Mouse (Mus musculus): Measurements from ENCODE around the gene Mapk1ip1l. TPM values are rescaled to one million over a fixed set of nuclear protein-coding genes. Genes with fewer than 3 reads are reported as not detected.

Mapk1ip1l gene
- polyA plus RNA-seq, 1 experiment from 2014 or later, result 49.3 TPM

GRCm38 (mm10) chr14:47283568-47283967, 14.5 kb upstream of the Mapk1ip1l start:
- Histone ChIP-seq H3K4me2 (no peak overlapping the region), H3K4me3 (no peak overlapping the region), H3K36me3 (replicated peaks) (no peaks in the 10 kb centered on the region), H3K27me3 (replicated peaks) (no peaks in the 10 kb centered on the region), H3K9me3 (no peaks in the 10 kb centered on the region), H3K4me1 (no peaks in the 10 kb centered on the region), H3K27ac (no peak overlapping the region), H3K9ac (no peak overlapping the region)
- no peak for ATAC-seq (replicated peaks)
- WGBS, result 93% methylated on average over 7 of the region's 7 CpGs

GRCm38 (mm10) chr14:47285271-47285670, 12.8 kb upstream of the Mapk1ip1l start:
- no peak overlapping the region for H3K4me3 ChIP-seq
- no peak overlapping the region for H3K4me2 ChIP-seq
- 95% methylated on average over 2 of the region's 2 CpGs for WGBS
- no peaks in the 10 kb centered on the region for H3K4me1 ChIP-seq
- no peak for ATAC-seq (replicated peaks)
- H3K9ac ChIP-seq, result no peak overlapping the region
- H3K27me3 ChIP-seq (replicated peaks), result no peaks in the 10 kb centered on the region
- 0 out of 2 replicates have a peak, but pooled peaks cover 5% of the 10 kb centered on the region for H3K36me3 ChIP-seq (replicated peaks)
- no peak overlapping the region for H3K27ac ChIP-seq
- H3K9me3 ChIP-seq, result no peaks in the 10 kb centered on the region

GRCm38 (mm10) chr14:47286215-47286614, 11.9 kb upstream of the Mapk1ip1l start:
- H3K4me1 ChIP-seq, result no peaks in the 10 kb centered on the region
- no peaks in the 10 kb centered on the region for H3K27me3 ChIP-seq (replicated peaks)
- ATAC-seq (replicated peaks), result no peak
- H3K4me3 ChIP-seq, result no peak overlapping the region
- 0 out of 2 replicates have a peak, but pooled peaks cover 10% of the 10 kb centered on the region for H3K36me3 ChIP-seq (replicated peaks)
- no peak overlapping the region for H3K27ac ChIP-seq
- no peak overlapping the region for H3K4me2 ChIP-seq
- 96% methylated on average over 1 of the region's 1 CpGs for WGBS
- no peak overlapping the region for H3K9ac ChIP-seq
- no peaks in the 10 kb centered on the region for H3K9me3 ChIP-seq

- H3K27me3 ChIP-seq (replicated peaks), result no peaks in the 10 kb centered on the region
- 0 out of 2 replicates have a peak, but pooled peaks cover 10% of the 10 kb centered on the region for H3K36me3 ChIP-seq (replicated peaks)
- H3K4me2 ChIP-seq, result no peak overlapping the region
- no peaks in the 10 kb centered on the region for H3K4me1 ChIP-seq
- no peak overlapping the region for H3K4me3 ChIP-seq
- 83% methylated on average over 5 of the region's 5 CpGs for WGBS
- no peaks in the 10 kb centered on the region for H3K9me3 ChIP-seq
- no peak overlapping the region for H3K27ac ChIP-seq
- no peak for ATAC-seq (replicated peaks)
- H3K9ac ChIP-seq, result no peak overlapping the region
Measured at GRCm38 (mm10) chr14:47287021-47287420, 11.0 kb upstream of the Mapk1ip1l start.

GRCm38 (mm10) chr14:47291772-47292171, 6.3 kb upstream of the Mapk1ip1l start:
- 69% methylated on average over 1 of the region's 1 CpGs for WGBS
- Histone ChIP-seq H3K4me3 (no peak overlapping the region), H3K4me1 (no peaks in the 10 kb centered on the region), H3K4me2 (no peak overlapping the region), H3K27ac (no peak overlapping the region), H3K27me3 (replicated peaks) (no peaks in the 10 kb centered on the region), H3K9me3 (no peaks in the 10 kb centered on the region), H3K9ac (no peak overlapping the region), H3K36me3 (replicated peaks) (0 out of 2 replicates have a peak, but pooled peaks cover 10% of the 10 kb centered on the region)
- no peak for ATAC-seq (replicated peaks)

DNA sequence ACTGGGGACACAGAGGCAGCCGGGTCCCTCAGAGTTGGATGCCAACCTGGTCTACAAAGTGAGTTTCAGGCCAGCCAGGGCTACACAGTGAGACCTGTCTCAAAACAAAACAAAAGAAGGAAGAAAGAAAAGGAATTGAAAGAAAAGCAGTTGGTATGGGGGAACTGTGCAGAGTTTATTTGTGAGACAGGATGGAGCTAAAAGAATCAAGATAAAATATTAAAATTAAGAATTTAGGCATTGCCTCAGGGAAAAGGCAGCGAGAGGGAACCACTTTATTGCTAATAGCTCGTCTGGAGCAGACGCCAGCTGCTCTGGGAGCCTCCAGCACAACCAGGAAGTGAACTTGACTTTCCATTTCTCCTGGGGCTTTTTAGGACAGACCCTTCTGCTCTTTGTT, 3.9 kb upstream of the Mapk1ip1l start:
- H3K9ac ChIP-seq, result no peak overlapping the region
- H3K27me3 ChIP-seq (replicated peaks), result no peaks in the 10 kb centered on the region
- H3K36me3 ChIP-seq (replicated peaks), result 0 out of 2 replicates have a peak, but pooled peaks cover 10% of the 10 kb centered on the region
- peaks cover 6% of the 10 kb centered on the region for H3K4me1 ChIP-seq
- WGBS, result 31% methylated on average over 4 of the region's 4 CpGs
- no peak overlapping the region for H3K4me2 ChIP-seq
- no peaks in the 10 kb centered on the region for H3K9me3 ChIP-seq
- no peak overlapping the region for H3K27ac ChIP-seq
- no peak overlapping the region for H3K4me3 ChIP-seq
- no peak for ATAC-seq (replicated peaks)

DNA sequence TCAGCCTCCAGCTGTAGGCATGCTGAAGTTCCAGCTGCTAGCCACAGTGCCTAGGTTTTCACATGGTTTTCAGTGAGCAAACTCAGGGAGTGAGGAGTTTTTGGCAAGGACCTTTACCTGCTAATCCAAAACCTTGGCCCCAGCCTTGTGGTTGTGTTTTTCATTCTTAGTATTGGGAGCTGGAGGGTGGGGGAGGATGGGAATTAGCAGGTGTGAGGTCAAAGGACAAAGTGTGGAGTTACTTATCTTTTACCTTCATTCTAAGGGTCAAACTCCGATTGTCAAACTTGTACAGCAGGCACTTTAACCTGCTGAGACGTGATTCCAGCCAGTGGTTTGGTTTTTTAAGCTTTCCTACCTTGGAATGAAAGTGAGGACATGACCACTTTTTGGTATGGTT, 1.8 kb upstream of the Mapk1ip1l start:
- H3K27me3 ChIP-seq (replicated peaks), result no peaks in the 10 kb centered on the region
- H3K4me2 ChIP-seq, result no peak overlapping the region
- H3K4me3 ChIP-seq, result no peak overlapping the region
- no peak for ATAC-seq (replicated peaks)
- no peaks in the 10 kb centered on the region for H3K9me3 ChIP-seq
- WGBS, result 84% methylated on average over 2 of the region's 2 CpGs
- no peak overlapping the region for H3K27ac ChIP-seq
- H3K9ac ChIP-seq, result no peak overlapping the region
- H3K4me1 ChIP-seq, result peaks cover 22% of the 10 kb centered on the region
- H3K36me3 ChIP-seq (replicated peaks), result no peaks in the 10 kb centered on the region

- H3K4me2 ChIP-seq, result peak overlapping the region; percentile 85
- H3K4me3 ChIP-seq, result peak overlapping the region; percentile 99
- no peaks in the 10 kb centered on the region for H3K9me3 ChIP-seq
- peak overlapping the region; percentile 98 for H3K27ac ChIP-seq
- ATAC-seq (replicated peaks), result peak; percentile 81
- H3K27me3 ChIP-seq (replicated peaks), result no peaks in the 10 kb centered on the region
- peaks cover 22% of the 10 kb centered on the region for H3K4me1 ChIP-seq
- no peaks in the 10 kb centered on the region for H3K36me3 ChIP-seq (replicated peaks)
- under 1% methylated on average over 38 of the region's 38 CpGs for WGBS
- H3K9ac ChIP-seq, result peak overlapping the region; percentile 100
Measured at GRCm38 (mm10) chr14:47298408-47298792, 334 bp downstream of the Mapk1ip1l start.

DNA sequence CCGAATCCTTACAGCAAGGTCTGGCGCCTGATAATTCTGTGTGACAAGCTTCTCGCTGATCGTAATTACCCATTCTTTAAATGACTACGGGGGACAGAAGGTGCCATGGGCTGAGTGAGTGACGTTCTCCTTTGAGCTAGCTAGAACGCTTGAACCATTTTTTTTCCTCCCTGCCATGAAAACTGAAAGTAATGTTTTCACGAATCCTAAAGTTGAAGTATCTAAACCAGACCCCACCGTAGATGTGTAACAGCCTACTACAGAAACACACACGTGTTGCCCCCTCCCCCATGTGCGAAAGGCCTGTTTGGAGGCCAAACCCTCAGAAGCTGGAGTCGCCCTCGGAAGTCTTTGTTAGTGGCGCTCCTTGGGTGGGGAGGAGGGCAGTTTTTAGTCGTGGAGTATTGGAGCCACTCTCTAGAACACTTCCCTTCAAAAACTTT, 774 bp downstream of the Mapk1ip1l start:
- Histone ChIP-seq H3K27ac (peak overlapping the region; percentile 98), H3K9ac (peak overlapping the region; percentile 100), H3K4me1 (peaks cover 22% of the 10 kb centered on the region), H3K4me3 (peak overlapping the region; percentile 99), H3K36me3 (replicated peaks) (no peaks in the 10 kb centered on the region), H3K4me2 (peak overlapping the region; percentile 85), H3K9me3 (no peaks in the 10 kb centered on the region), H3K27me3 (replicated peaks) (no peaks in the 10 kb centered on the region)
- WGBS, result 0% methylated on average over 15 of the region's 15 CpGs
- peak; percentile 62 for ATAC-seq (replicated peaks)

- Histone ChIP-seq H3K9ac (no peak overlapping the region), H3K27ac (no peak overlapping the region), H3K36me3 (replicated peaks) (no peaks in the 10 kb centered on the region), H3K9me3 (no peaks in the 10 kb centered on the region), H3K4me3 (no peak overlapping the region), H3K4me2 (no peak overlapping the region), H3K4me1 (peaks cover 16% of the 10 kb centered on the region), H3K27me3 (replicated peaks) (no peaks in the 10 kb centered on the region)
- no peak for ATAC-seq (replicated peaks)
- WGBS, result 88% methylated on average over 14 of the region's 14 CpGs
Measured at GRCm38 (mm10) chr14:47302885-47303680, 5.0 kb downstream of the Mapk1ip1l start.

- H3K4me3 ChIP-seq, result no peak overlapping the region
- no peak overlapping the region for H3K4me2 ChIP-seq
- WGBS, result 96% methylated on average over 6 of the region's 6 CpGs
- no peak overlapping the region for H3K27ac ChIP-seq
- peaks cover 8% of the 10 kb centered on the region for H3K4me1 ChIP-seq
- H3K36me3 ChIP-seq (replicated peaks), result no peaks in the 10 kb centered on the region
- H3K9me3 ChIP-seq, result no peaks in the 10 kb centered on the region
- H3K9ac ChIP-seq, result no peak overlapping the region
- ATAC-seq (replicated peaks), result no peak
- no peaks in the 10 kb centered on the region for H3K27me3 ChIP-seq (replicated peaks)
Measured at GRCm38 (mm10) chr14:47304814-47305405, 6.8 kb downstream of the Mapk1ip1l start.

DNA sequence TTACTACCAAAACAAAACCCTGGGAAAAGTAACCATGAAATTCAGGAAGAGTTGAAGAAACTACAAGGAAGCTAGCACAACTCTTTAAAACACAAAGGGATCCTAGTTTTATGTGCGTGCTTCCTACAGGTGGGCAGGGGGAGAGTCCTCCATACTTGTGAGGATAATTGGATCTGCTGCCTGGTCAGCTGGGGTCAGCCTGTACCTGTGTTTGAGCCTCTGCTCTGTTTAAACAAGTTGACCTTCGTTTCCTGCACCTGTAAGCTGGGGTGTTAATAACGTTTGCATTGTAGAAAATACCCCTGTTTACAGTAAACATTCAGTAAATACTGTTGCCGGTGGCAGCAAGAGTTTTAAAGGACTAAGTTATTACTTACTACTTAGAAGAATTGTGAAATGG, 7.9 kb downstream of the Mapk1ip1l start:
- Histone ChIP-seq H3K27me3 (replicated peaks) (no peaks in the 10 kb centered on the region), H3K4me3 (no peak overlapping the region), H3K27ac (no peak overlapping the region), H3K4me2 (no peak overlapping the region), H3K4me1 (no peaks in the 10 kb centered on the region), H3K9me3 (no peaks in the 10 kb centered on the region), H3K36me3 (replicated peaks) (peaks cover 10% of the 10 kb centered on the region), H3K9ac (no peak overlapping the region)
- WGBS, result 83% methylated on average over 4 of the region's 4 CpGs
- no peak for ATAC-seq (replicated peaks)
